Mouse (Mus musculus) megakaryocyte, embryonic 14.5 days (primary cell): ENCODE data around the gene Slc13a1.

Source experiments
- FLI1 ChIP-seq: IDR thresholded peaks from 2 replicates; pipeline ENCODE4 v1.6.1; 2012; ENCODE audit warnings: low read length, inconsistent platforms, mixed read lengths
- GATA1 ChIP-seq: IDR thresholded peaks from 3 replicates; pipeline ENCODE4 v1.6.1; 2012; ENCODE audit warnings: mixed read lengths, low read length, inconsistent platforms, borderline replicate concordance

DNA sequence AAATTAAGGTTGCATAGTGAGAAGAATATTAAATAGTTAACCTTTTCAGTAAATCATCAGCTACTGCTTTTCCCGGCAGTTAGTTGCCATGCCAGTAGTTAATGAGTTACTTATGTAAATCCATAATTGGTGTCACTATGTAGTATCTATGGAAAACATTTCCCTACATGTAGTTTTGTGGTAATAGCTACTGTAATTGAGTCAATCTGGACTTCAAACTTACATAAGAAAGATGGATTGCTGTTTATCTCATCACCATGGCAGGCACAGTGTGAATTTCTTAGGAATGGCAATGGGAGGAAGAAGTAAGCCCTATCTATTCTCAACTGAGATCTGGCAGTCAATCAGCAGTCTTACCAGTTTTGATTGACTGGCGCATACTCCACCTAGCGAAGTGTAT, 15.5 kb upstream of the Slc13a1 start:
- TF ChIP-seq GATA1 (no peak), FLI1 (no peak)
